Mouse (Mus musculus): ENCODE measurements at regions not wholly inside any gene's neighbourhood (a gene's known extent, or its start where the extent isn't known, plus 50 kb on each side); places are given as distances from the start of the nearest gene placed in this dataset.

- intact Hi-C loops (cut with DNase I), result loop anchor here (1.0 kb wide), 1 partner anchor 69 kb away; no protein-coding TSS in a partner anchor
- no peak for DNase-seq (ENCODE audit: low spot score)
Measured at GRCm38 (mm10) chr9:102782926-102783850, 51.5 kb upstream of the Ryk start.

GRCm38 (mm10) chr9:102784329-102785026 is 50.2 kb upstream of the Ryk start:
- intact Hi-C loops (cut with DNase I), result loop anchor here (1.0 to 2.0 kb wide), 2 partner anchors 82 to 148 kb away; no protein-coding TSS in a partner anchor
- DNase-seq (ENCODE audit: low spot score), result peak; percentile 78
